Mouse (Mus musculus) liver, adult (tissue): ENCODE measurements around the gene Csnk1d.

ENCODE experiments used
- GATA4 ChIP-seq: IDR thresholded peaks from 2 replicates; pipeline ENCODE4 v1.6.1; 2014; ENCODE audit warnings: mild to moderate bottlenecking, low read length; ENCODE audit not compliant: insufficient replicate concordance

Csnk1d gene

GRCm38 (mm10) chr11:120990951-120991526, at the start of gene Csnk1d:
Csnk1d (minus strand) TSS chr11:120991330.
- no peak for TF ChIP-seq GATA4

DNA sequence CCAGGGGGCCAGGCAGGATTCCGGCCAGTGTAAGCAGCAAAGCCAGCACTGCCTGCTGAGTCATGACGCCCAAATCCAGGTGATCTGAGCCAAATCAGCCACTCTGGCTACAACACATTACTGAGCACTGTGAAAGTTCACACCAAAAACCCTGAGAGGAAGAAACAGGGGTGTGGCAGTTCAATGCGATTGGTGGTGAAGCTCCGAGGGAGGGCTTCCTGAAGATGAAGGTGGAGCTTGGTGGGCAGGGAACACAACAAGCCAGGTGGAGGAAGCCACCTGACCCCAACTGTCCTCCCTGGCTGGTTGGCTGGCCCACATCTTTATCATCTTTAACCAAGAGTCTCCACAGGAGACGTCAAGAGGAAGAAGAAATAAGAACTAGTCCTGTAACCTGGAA, 48.2 kb upstream of the Csnk1d start, which contains the start of gene Cd7:
TSS of gene Cd7 (minus strand) at position 117 of the 400 bp plus-strand sequence.
- TF ChIP-seq GATA4 = no peak

- TF ChIP-seq GATA4 = no peak
These were observed 47.5 kb upstream of the Csnk1d start for GRCm38 (mm10) chr11:121038366-121039240.

- TF ChIP-seq GATA4 = no peak
These were observed 42.0 kb upstream of the Csnk1d start for GRCm38 (mm10) chr11:121033118-121033517.

- no peak for TF ChIP-seq GATA4
These were observed 36.1 kb upstream of the Csnk1d start for GRCm38 (mm10) chr11:121027259-121027658.

DNA sequence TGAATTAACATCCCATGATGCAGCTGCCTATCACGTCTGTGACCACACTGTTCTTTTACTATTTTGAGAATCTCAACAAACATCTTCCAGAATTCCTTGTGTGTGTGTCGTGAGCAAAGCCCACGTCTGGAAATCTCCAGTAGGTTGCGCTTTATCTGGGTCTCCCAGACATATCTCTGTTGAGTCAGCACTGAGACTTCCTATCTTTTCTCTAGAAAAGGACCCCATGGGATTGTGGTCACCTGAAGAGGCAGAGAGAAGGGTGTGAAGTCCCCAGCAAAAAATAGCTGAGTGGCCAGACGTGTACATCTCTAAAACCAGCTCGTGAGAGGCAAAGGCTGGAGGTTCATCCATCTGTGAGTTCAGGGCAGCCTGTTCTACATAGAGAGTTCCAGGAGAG, 33.0 kb upstream of the Csnk1d start:
- no peak for TF ChIP-seq GATA4

- TF ChIP-seq GATA4 = no peak
These were observed 28.4 kb upstream of the Csnk1d start for GRCm38 (mm10) chr11:121019501-121019900.

- no peak for TF ChIP-seq GATA4
These were observed 26.6 kb upstream of the Csnk1d start for GRCm38 (mm10) chr11:121017703-121018102.

DNA sequence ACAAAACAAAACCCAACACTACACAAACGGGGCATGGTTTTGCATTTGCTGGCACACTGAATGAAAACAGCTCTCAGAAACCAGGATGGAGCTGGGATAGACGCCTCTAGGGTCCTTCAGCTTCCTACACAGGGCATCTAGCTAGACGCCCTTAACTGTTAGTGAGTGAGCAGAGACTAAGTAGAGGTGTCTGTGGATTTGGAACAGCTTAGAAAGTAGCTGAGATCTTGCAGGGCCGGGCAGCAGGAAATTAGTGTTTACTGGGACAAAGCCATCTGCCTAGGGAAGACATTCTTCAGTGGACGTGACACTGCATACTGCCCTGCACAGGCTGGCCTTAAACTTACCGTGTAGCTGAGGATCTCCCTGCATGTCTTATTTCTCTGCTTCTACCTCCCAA, 24.3 kb upstream of the Csnk1d start:
- no peak for TF ChIP-seq GATA4

DNA sequence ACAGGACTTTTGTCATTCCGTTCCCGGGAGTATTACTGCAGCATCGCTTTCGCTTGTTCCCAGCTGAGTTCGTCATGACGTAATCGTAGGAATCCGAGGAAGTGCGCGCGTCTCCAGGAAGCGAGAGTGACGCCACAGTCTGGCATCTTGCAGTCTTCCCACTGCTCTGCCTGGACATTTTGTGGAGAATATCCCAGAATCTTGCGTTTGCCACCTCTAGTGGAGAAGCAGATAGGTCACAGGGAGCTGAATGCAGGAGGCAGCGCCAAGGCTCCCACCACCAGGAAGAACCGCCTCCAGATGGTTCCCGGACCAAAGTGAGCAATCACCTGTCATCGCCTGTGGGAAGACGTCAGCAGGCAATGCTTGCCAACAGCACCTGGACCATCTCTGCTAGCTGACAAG, 23.8 kb upstream of the Csnk1d start:
- TF ChIP-seq GATA4 = no peak

DNA sequence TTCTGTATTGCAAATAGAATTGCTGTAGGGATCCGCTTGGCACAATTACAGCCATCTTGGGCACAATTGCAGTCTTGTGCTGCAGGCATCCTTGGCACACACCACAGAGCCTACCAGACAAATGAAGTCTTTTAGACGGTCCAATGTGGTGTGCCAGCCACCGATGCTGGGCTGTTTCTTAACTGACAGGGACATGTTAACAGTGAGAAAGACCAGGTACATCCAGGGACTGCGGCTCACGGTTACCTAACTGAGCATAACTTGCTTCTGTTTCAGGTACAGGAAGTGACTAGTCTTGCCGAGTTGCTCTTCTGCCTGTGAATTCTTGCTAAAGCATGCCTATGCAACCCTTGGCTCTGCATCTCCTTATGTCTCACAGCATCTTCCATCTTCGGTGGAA, 22.5 kb upstream of the Csnk1d start:
- TF ChIP-seq GATA4 = no peak

DNA sequence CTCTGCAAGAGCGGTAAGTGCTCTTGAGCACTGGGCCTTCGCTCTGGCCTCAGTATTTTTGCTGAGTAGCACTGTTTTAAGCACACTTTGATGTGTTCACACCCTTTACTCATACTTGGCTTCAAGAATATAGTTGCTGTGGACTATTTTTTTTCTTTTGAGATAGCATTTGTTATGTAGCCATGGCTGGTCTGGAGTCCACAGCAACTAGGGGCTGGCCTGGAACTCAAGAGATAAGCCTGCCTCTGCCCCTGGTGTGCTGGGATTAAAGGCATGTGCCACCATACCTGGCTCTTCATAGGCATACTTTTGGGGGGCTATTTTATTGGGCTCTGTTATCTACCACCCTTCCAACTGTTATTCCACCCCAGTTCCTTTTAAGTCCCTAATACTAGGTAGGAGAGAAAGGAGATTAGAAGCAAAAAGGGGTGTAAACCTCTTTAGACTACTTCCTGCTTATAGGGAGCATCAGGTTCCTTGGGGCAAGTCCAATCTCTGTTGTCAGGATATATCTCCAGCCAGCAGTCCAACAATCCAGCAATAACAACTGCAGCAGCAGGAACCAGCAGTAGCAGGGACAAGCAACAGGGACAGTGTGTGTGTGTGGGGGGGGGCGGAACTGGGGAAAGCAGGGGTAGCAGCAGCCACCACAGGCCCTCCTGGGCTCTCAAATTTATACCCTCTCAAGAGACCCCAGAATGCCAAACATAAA, 19.1 kb upstream of the Csnk1d start:
- TF ChIP-seq GATA4 = no peak

GRCm38 (mm10) chr11:121006184-121006583, 15.1 kb upstream of the Csnk1d start:
- TF ChIP-seq GATA4 = no peak

DNA sequence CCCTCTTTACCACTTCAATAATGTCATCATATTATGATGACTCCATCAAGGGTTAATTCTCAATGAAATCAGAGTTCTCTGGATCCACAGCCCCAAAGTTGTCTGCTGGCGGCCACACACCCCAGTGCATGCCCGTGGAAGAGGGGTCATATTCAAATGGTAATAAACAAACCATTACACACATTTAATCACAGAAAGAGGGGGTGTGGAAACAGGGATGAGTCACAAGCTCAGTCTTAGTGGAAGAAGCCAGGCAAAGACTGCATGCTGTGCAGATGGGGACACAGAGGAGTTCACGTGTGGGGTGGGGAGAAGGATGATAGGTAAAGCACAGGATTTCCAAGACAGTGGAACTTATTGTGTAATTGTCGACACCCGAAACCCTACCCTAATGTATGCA, 13.2 kb upstream of the Csnk1d start:
- no peak for TF ChIP-seq GATA4

DNA sequence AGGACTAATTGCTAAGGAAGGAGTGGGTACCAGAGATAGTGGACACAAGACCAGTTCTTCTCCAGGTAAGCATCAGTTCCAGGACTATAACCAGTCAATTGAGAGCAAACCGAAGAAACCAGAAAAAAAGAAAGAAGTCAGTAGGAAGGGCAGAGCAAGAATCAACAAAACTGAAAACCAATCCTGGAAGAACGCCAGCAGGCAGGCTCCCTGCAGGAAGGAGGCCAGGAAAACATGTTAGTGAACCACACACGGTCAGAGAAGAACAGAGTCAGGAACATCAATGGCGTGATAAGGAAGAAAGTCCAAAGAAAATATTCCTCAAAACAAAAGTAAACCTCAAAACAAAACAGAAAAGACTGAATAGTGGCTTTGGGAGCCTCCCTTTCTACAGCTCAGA, 10.8 kb upstream of the Csnk1d start:
- TF ChIP-seq GATA4 = no peak

GRCm38 (mm10) chr11:120994741-120995140, 3.6 kb upstream of the Csnk1d start:
- 0 out of 2 replicates have a peak, but pooled peaks have one; percentile 24 for TF ChIP-seq GATA4

DNA sequence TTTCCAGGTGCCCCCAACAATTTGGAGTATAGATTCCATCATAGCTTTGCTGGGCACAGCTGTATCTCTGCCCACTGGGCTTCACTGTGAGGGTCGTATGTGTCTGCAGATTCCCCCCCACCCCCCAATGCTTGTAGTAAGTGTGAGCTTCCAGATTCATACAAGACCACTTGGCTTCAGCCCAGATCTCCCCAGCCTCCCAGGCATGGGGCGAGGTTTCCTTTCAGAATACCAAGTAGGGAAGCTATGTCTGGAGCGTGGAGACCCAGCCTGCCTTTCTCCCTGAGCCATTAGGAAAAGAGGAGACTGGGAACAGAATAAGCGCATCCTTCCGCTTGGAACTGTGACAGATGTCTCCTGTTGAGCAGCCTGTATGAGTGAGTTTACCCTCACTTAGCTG, 2.5 kb upstream of the Csnk1d start:
- no peak for TF ChIP-seq GATA4

- no peak for TF ChIP-seq GATA4
These were observed 1.9 kb upstream of the Csnk1d start for GRCm38 (mm10) chr11:120993080-120993479.
